Mouse (Mus musculus) limb, embryonic 13.5 days (tissue): ENCODE results near the gene Chp2. TPM values are rescaled to one million over a fixed set of nuclear protein-coding genes. Genes with fewer than 3 reads are reported as not detected.
"Not testable (repeated sequence)": the region's sequence is repeated elsewhere in the genome, so short reads cannot be mapped to it uniquely, and the experiment has no call there.

Source experiments
- ATAC-seq: fragments of 200-750 bp; cut with Nextera tagmentation; 2 replicates; pipeline ENCODE4 v1.8.0; 2017; ENCODE audit warnings: low read depth, moderate number of reproducible peaks, moderate TSS enrichment; ENCODE audit not compliant: low FRiP score
- H3K27ac ChIP-seq: fragments of 300-500 bp; sonication (generic); 2 replicates; pipeline ENCODE4 v1.5.1; 2015; ENCODE audit warnings: inconsistent platforms, mild to moderate bottlenecking, moderate library complexity
- H3K27me3 ChIP-seq: fragments of 300-500 bp; sonication (generic); 2 replicates; pipeline ENCODE4 v1.6.1; 2015; ENCODE audit warnings: mild to moderate bottlenecking, inconsistent platforms
- H3K36me3 ChIP-seq: fragments of 300-500 bp; sonication (generic); 2 replicates; pipeline ENCODE4 v1.6.1; 2015; ENCODE audit warnings: inconsistent platforms, mild to moderate bottlenecking, moderate library complexity
- H3K4me1 ChIP-seq: fragments of 300-500 bp; sonication (generic); 2 replicates; pipeline ENCODE4 v1.6.1; 2015; ENCODE audit warnings: inconsistent platforms
- H3K4me2 ChIP-seq: fragments of 300-500 bp; sonication (generic); replicated peaks from 2 replicates; pipeline ENCODE4 v1.6.1; 2015; ENCODE audit warnings: inconsistent platforms, mild to moderate bottlenecking, moderate library complexity
- H3K4me3 ChIP-seq: fragments of 300-500 bp; sonication (generic); 2 replicates; pipeline ENCODE4 v1.5.1; 2015; ENCODE audit warnings: moderate library complexity, mild to moderate bottlenecking, inconsistent platforms
- H3K9ac ChIP-seq: fragments of 300-500 bp; sonication (generic); 2 replicates; pipeline ENCODE4 v1.6.1; 2015; ENCODE audit warnings: mild to moderate bottlenecking, inconsistent platforms
- H3K9me3 ChIP-seq: fragments of 300-500 bp; sonication (generic); 2 replicates; pipeline ENCODE4 v1.6.1; 2016; ENCODE audit warnings: inconsistent platforms
- WGBS: fragments of 180-500 bp; shearing (Covaris S2); methylation state at CpG from one replicate; pipeline ENCODE4 v1.1.7; 2015; 5-methylcytosine and 5-hydroxymethylcytosine counted together
- polyA plus RNA-seq: library from polyadenylated mRNA; unstranded; fragments of >200 nt; fragmentation: Nextera tagmentation; extraction: Ambion mirVana; gene quantifications from 2 replicates; pipeline ENCODE4 v1.2.1, GENCODE M21; 2015

The Chp2 gene
- polyA plus RNA-seq, 1 experiment from 2014 or later, result not detected

GRCm38 (mm10) chr7:122206121-122206520, 13.2 kb upstream of the Chp2 start:
- Histone ChIP-seq H3K27me3 (no peaks in the 10 kb centered on the region), H3K4me1 (no peaks in the 10 kb centered on the region), H3K27ac (no peak overlapping the region), H3K9me3 (no peaks in the 10 kb centered on the region), H3K9ac (no peak overlapping the region), H3K36me3 (no peaks in the 10 kb centered on the region), H3K4me2 (no peak overlapping the region), H3K4me3 (no peak overlapping the region)
- ATAC-seq, result no peak
- 87% methylated on average over 2 of the region's 2 CpGs for WGBS

DNA sequence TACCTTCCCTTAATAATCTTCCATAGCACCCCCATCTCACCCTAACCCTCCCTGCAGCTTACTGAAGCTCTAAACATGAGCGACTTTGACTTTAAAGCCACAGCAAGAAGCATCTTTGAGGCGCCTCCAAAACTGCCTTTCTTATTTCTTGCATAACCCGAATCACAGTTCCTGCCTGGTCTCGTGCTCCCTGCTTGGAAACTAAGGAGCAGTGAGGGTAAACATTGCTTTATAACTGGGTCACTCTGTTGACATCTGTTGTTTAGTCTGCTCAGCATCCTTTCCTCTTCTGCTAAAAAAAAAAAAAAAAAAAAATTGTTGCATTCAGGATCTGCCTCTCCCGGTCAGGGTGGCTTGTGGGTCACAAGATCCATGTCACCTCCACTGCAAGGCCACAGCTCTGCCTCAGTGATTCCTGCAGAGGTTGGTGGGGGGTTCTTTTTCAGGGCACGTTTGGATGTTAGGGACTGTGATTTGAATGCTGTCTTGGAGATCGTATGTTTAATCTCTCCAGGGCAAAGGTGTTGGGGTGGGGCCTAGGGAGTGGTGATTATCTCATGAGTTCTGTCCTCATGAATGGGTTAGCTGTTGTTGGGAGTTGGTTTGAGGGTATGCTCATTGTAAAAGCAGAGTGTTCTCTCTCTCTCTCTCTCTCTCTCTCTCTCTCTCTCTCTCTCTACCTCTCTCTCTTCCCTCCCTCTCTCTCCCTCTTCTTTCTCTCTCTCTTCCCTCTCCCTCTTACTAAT, 10.8 kb upstream of the Chp2 start:
- no peak overlapping the region for H3K4me2 ChIP-seq
- ATAC-seq, result no peak
- H3K36me3 ChIP-seq, result no peaks in the 10 kb centered on the region
- no peaks in the 10 kb centered on the region for H3K9me3 ChIP-seq
- no peaks in the 10 kb centered on the region for H3K4me1 ChIP-seq
- no peak overlapping the region for H3K4me3 ChIP-seq
- H3K27me3 ChIP-seq, result no peaks in the 10 kb centered on the region
- WGBS, result 46% methylated on average over 7 of the region's 7 CpGs
- H3K9ac ChIP-seq, result no peak overlapping the region
- no peak overlapping the region for H3K27ac ChIP-seq

GRCm38 (mm10) chr7:122226020-122226742, 6.9 kb downstream of the Chp2 start:
- Histone ChIP-seq H3K9me3 (no peaks in the 10 kb centered on the region), H3K4me3 (no peak overlapping the region), H3K4me1 (no peaks in the 10 kb centered on the region), H3K27ac (no peak overlapping the region), H3K36me3 (no peaks in the 10 kb centered on the region), H3K9ac (no peak overlapping the region), H3K27me3 (no peaks in the 10 kb centered on the region), H3K4me2 (no peak overlapping the region)
- WGBS, result 81% methylated on average over 7 of the region's 7 CpGs
- no peak for ATAC-seq

GRCm38 (mm10) chr7:122226744-122227143, 7.4 kb downstream of the Chp2 start:
- WGBS, result 89% methylated on average over 4 of the region's 4 CpGs
- H3K9me3 ChIP-seq, result no peaks in the 10 kb centered on the region
- H3K9ac ChIP-seq, result no peak overlapping the region
- H3K4me2 ChIP-seq, result no peak overlapping the region
- H3K4me1 ChIP-seq, result no peaks in the 10 kb centered on the region
- no peak overlapping the region for H3K27ac ChIP-seq
- no peaks in the 10 kb centered on the region for H3K36me3 ChIP-seq
- no peaks in the 10 kb centered on the region for H3K27me3 ChIP-seq
- H3K4me3 ChIP-seq, result no peak overlapping the region
- ATAC-seq, result no peak

DNA sequence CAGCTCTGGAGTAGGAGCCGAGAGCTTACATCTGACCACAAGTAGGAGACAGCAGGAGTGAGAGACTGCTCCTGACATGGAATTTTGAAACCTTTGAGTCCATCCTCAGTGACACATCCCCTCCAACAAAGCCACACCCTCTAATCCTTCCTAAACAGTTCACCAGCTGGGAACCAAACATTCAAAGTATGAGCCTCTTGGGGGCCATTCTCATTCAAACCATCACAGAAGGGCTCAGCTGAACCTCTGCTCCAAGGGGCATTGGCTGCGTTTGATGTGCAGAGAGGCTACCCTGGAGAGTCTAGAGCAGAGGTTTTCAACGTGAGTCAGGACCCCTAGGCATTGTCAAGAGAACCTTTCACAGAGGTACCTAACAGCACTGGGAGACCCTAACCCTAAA, 10.0 kb downstream of the Chp2 start:
- no peak for ATAC-seq
- Histone ChIP-seq H3K4me2 (no peak overlapping the region), H3K4me1 (no peaks in the 10 kb centered on the region), H3K9me3 (no peaks in the 10 kb centered on the region), H3K27me3 (no peaks in the 10 kb centered on the region), H3K4me3 (no peak overlapping the region), H3K27ac (no peak overlapping the region), H3K9ac (no peak overlapping the region), H3K36me3 (no peaks in the 10 kb centered on the region)
- WGBS, result 51% methylated on average over 3 of the region's 3 CpGs

- Histone ChIP-seq H3K27ac (no peak overlapping the region), H3K9me3 (no peaks in the 10 kb centered on the region), H3K36me3 (no peaks in the 10 kb centered on the region), H3K27me3 (no peaks in the 10 kb centered on the region), H3K4me1 (no peaks in the 10 kb centered on the region), H3K4me3 (no peak overlapping the region), H3K4me2 (no peak overlapping the region), H3K9ac (no peak overlapping the region)
- WGBS, result 73% methylated on average over 4 of the region's 4 CpGs
- ATAC-seq, result no peak
Measured at GRCm38 (mm10) chr7:122229916-122230315, 10.6 kb downstream of the Chp2 start.

DNA sequence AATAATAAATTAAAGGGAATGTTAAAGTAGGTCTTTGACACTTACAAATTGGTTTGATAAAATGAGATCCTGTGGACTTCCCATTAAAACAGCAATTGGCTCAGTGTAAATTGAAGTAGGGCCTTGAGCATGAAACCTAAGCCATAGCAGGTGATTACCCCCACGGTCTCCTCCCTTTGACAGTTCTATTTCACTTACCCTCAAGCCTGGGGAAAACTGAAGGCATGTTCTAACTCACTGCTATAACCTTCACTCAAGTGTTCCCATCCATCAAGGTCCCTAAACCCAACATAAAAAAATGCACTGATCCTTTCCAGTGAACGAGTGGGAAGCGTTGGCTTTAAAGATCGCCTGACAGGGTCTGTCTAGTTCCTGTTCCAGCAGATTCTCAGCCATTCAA, 11.6 kb downstream of the Chp2 start:
- no peak for ATAC-seq
- Histone ChIP-seq H3K9me3 (no peaks in the 10 kb centered on the region), H3K27me3 (no peaks in the 10 kb centered on the region), H3K4me1 (no peaks in the 10 kb centered on the region), H3K36me3 (no peaks in the 10 kb centered on the region), H3K4me2 (no peak overlapping the region), H3K27ac (no peak overlapping the region), H3K9ac (no peak overlapping the region), H3K4me3 (no peak overlapping the region)
- WGBS, result 78% methylated on average over 4 of the region's 4 CpGs

GRCm38 (mm10) chr7:122238939-122239338, 19.6 kb downstream of the Chp2 start:
- 93% methylated on average over 2 of the region's 2 CpGs for WGBS
- H3K4me1 ChIP-seq, result no peaks in the 10 kb centered on the region
- no peaks in the 10 kb centered on the region for H3K9me3 ChIP-seq

GRCm38 (mm10) chr7:122240413-122241119, 21.3 kb downstream of the Chp2 start:
- H3K27ac ChIP-seq, result no peak overlapping the region
- H3K9me3 ChIP-seq, result no peaks in the 10 kb centered on the region
- H3K4me2 ChIP-seq, result no peak overlapping the region
- no peaks in the 10 kb centered on the region for H3K27me3 ChIP-seq
- WGBS, result 85% methylated on average over 6 of the region's 6 CpGs
- H3K36me3 ChIP-seq, result no peaks in the 10 kb centered on the region
- H3K4me1 ChIP-seq, result no peaks in the 10 kb centered on the region
- H3K9ac ChIP-seq, result no peak overlapping the region
- no peak overlapping the region for H3K4me3 ChIP-seq
- no peak for ATAC-seq

More at GRCm38 (mm10) chr7:122238939-122239338, 19.6 kb downstream of the Chp2 start:
- no peak overlapping the region for H3K9ac ChIP-seq
- no peaks in the 10 kb centered on the region for H3K36me3 ChIP-seq
- no peaks in the 10 kb centered on the region for H3K27me3 ChIP-seq
- no peak overlapping the region for H3K4me2 ChIP-seq
- H3K4me3 ChIP-seq, result no peak overlapping the region
- ATAC-seq, result no peak
- H3K27ac ChIP-seq, result no peak overlapping the region

DNA sequence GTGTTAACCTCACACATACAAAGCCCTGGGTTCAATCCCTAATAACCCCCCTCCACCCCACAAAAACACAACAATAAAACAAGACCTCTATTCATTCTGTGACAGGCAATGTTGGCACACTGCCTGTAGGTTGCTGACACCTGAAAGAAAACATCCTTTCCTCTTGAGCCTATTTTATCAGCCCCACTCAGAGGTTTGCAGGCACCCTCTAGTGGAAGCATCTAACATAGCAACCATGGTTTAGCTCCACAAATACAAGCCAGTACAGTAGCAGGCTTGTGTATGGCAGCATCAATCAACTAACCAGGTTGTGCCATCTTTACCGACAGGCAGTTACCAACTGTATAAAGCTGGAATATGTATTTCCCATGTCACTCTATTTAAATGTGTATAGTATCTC, 23.0 kb downstream of the Chp2 start:
- Histone ChIP-seq H3K4me2 (no peak overlapping the region), H3K9ac (no peak overlapping the region), H3K27ac (no peak overlapping the region), H3K36me3 (no peaks in the 10 kb centered on the region), H3K4me1 (no peaks in the 10 kb centered on the region), H3K4me3 (no peak overlapping the region), H3K9me3 (no peaks in the 10 kb centered on the region), H3K27me3 (no peaks in the 10 kb centered on the region)
- ATAC-seq, result no peak
- 49% methylated on average over 1 of the region's 1 CpGs for WGBS

DNA sequence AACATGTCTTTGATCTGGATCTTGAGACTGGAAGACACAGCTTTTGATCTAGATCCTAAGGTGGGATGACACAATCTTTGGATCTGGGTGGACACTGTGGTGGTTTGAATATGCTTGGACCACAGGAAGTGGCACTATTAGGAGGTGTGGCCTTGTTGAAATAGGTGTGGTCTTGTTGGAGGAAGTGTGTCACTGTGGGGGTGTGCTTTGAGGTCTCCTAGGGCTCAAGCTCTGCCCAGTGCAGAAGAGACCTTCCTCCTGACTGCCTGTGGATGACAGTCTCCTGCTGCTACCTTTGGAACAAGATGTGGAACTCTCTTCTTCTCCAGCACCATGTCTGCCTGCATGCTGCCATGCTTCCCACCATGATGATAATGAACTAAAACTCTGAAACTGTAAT, 23.4 kb downstream of the Chp2 start:
- H3K4me1 ChIP-seq, H3K9me3 ChIP-seq, H3K27me3 ChIP-seq, H3K4me2 ChIP-seq, H3K9ac ChIP-seq, H3K27ac ChIP-seq, H3K4me3 ChIP-seq, ATAC-seq, H3K36me3 ChIP-seq: not testable (repeated sequence)

GRCm38 (mm10) chr7:122244166-122244565, 24.9 kb downstream of the Chp2 start:
- Histone ChIP-seq H3K4me2 (no peak overlapping the region), H3K9ac (no peak overlapping the region; the same call in 1 of the 2 replicates), H3K27ac (no peak overlapping the region), H3K9me3 (no peaks in the 10 kb centered on the region), H3K27me3 (no peaks in the 10 kb centered on the region), H3K36me3 (no peaks in the 10 kb centered on the region), H3K4me1 (no peaks in the 10 kb centered on the region), H3K4me3 (no peak overlapping the region)
- no peak for ATAC-seq
- 56% methylated on average over 7 of the region's 7 CpGs for WGBS
